Mouse (Mus musculus) G1E (cell line): ENCODE data around the gene Rps27l. TPM values are rescaled to one million over a fixed set of nuclear protein-coding genes. Genes with fewer than 3 reads are reported as not detected.

ENCODE experiments used
- ATAC-seq: 2 replicates; pipeline ENCODE4 v1.8.0; 2016; ENCODE audit warnings: mild to moderate bottlenecking; ENCODE audit not compliant: insufficient number of reproducible peaks, poor library complexity, low FRiP score, severe bottlenecking; ENCODE audit errors: extremely low read depth
- DNase-seq: peaks from one replicate; pipeline ENCODE4 v3.0.0; 2012; ENCODE audit warnings: low spot score
- H3K27me3 ChIP-seq: 2 replicates; pipeline ENCODE4 v1.6.1; 2012; ENCODE audit warnings: mild to moderate bottlenecking, low read length, inconsistent platforms; ENCODE audit not compliant: insufficient read depth
- H3K36me3 ChIP-seq: replicated peaks from 2 replicates; pipeline ENCODE3; 2012; ENCODE audit warnings: mild to moderate bottlenecking, inconsistent platforms
- H3K4me1 ChIP-seq: 2 replicates; pipeline ENCODE4 v1.6.1; 2012; ENCODE audit warnings: low read depth, low read length, inconsistent platforms, mixed read lengths; ENCODE audit not compliant: insufficient read depth
- H3K4me3 ChIP-seq: 2 replicates; pipeline ENCODE4 v1.5.1; 2012; ENCODE audit warnings: low read depth, mild to moderate bottlenecking, inconsistent platforms, low read length, moderate library complexity, mixed read lengths
- H3K9me3 ChIP-seq: replicated peaks from 2 replicates; pipeline ENCODE4 v1.6.1; 2012; ENCODE audit warnings: inconsistent platforms
- CTCF ChIP-seq: IDR thresholded peaks from 2 replicates; pipeline ENCODE4 v1.5.1; 2012; ENCODE audit warnings: low read depth, low read length, inconsistent platforms, mixed read lengths
- GATA1 ChIP-seq: IDR thresholded peaks from 2 replicates; pipeline ENCODE4 v1.6.1; 2012; ENCODE audit warnings: borderline replicate concordance, low read length, inconsistent platforms, mixed read lengths
- GATA2 ChIP-seq: IDR thresholded peaks from 2 replicates; pipeline ENCODE4 v1.6.1; 2012; ENCODE audit warnings: low read depth, low read length, inconsistent platforms, borderline replicate concordance
- POLR2AphosphoS5 ChIP-seq: IDR thresholded peaks from 2 replicates; pipeline ENCODE4 v1.6.1; 2012; ENCODE audit warnings: low read depth, low read length, inconsistent platforms; ENCODE audit not compliant: insufficient replicate concordance
- TAL1 ChIP-seq: conservative IDR thresholded peaks from 2 replicates; pipeline ENCODE4 v1.6.1; 2012; ENCODE audit warnings: low read depth, low read length, inconsistent platforms, mixed read lengths
- polyA plus RNA-seq: library from polyadenylated mRNA; stranded (reverse); fragments of >175 nt; gene quantifications from 2 replicates; pipeline ENCODE4 v1.2.3, GENCODE M21; 2012
- total RNA-seq, 2 experiments: library from RNA; stranded (forward) in 1 of 2; stranded (reverse) in 1 of 2; fragments of 200-1000 nt in 1 of 2; fragments of >200 nt in 1 of 2; fragmentation: Nextera tagmentation in 1 of 2; gene quantifications; 2 replicates each; pipeline ENCODE4 v1.2.3; 2014 to 2017

The Rps27l gene
- total and polyA plus RNA-seq, 3 experiments, result 208 to 363 (median 212) TPM

GRCm38 (mm10) chr9:66914540-66914939 is 31.3 kb upstream of the Rps27l start:
- Histone ChIP-seq H3K9me3 (no peaks in the 10 kb centered on the region), H3K4me1 (peaks cover 85% of the 10 kb centered on the region), H3K27me3 (no peaks in the 10 kb centered on the region), H3K4me3 (no peak overlapping the region; the same call in 1 of the 2 replicates), H3K36me3 (peaks cover 47% of the 10 kb centered on the region)
- DNase-seq (no peak), ATAC-seq (no peak)
- no peak for TF ChIP-seq CTCF
- no peak for TF ChIP-seq GATA1
- no peak for TF ChIP-seq POLR2AphosphoS5
- no peak for TF ChIP-seq TAL1
- TF ChIP-seq GATA2, result no peak

- no peak for ATAC-seq
- Histone ChIP-seq H3K4me3 (peak overlapping the region; percentile 47; the same call in 1 of the 2 replicates), H3K9me3 (no peaks in the 10 kb centered on the region), H3K36me3 (peaks cover 40% of the 10 kb centered on the region), H3K4me1 (peaks cover 84% of the 10 kb centered on the region), H3K27me3 (no peaks in the 10 kb centered on the region)
- peak; percentile 19 for DNase-seq
- TF ChIP-seq GATA1, result no peak
- TF ChIP-seq TAL1, result no peak
- TF ChIP-seq GATA2, result no peak
- TF ChIP-seq CTCF, result no peak
- no peak for TF ChIP-seq POLR2AphosphoS5
These were observed 30.5 kb upstream of the Rps27l start for GRCm38 (mm10) chr9:66915401-66915800.

GRCm38 (mm10) chr9:66915869-66916785 is 29.8 kb upstream of the Rps27l start:
- H3K4me3 ChIP-seq, result peak overlapping the region; percentile 36; the same call in 1 of the 2 replicates
- peaks cover 34% of the 10 kb centered on the region for H3K36me3 ChIP-seq
- ATAC-seq (0 out of 2 replicates have a peak, but pooled peaks have one; percentile 22), DNase-seq (peak; percentile 15)
- TF ChIP-seq POLR2AphosphoS5 (no peak), GATA1 (no peak), TAL1 (no peak; the same call in 1 of the 2 replicates), GATA2 (no peak), CTCF (no peak)
- H3K9me3 ChIP-seq, result no peaks in the 10 kb centered on the region
- no peaks in the 10 kb centered on the region for H3K27me3 ChIP-seq
- H3K4me1 ChIP-seq, result peaks cover 83% of the 10 kb centered on the region

- no peak for ATAC-seq
- DNase-seq, result no peak
- TF ChIP-seq POLR2AphosphoS5, result no peak
- no peak for TF ChIP-seq GATA1
- TF ChIP-seq GATA2, result no peak
- TF ChIP-seq TAL1, result no peak
- no peak for TF ChIP-seq CTCF
- no peaks in the 10 kb centered on the region; the same call in 1 of the 2 replicates for H3K9me3 ChIP-seq
- peak overlapping the region; percentile 57; the same call in 1 of the 2 replicates for H3K4me3 ChIP-seq
- no peaks in the 10 kb centered on the region for H3K27me3 ChIP-seq
- H3K36me3 ChIP-seq, result peaks cover 25% of the 10 kb centered on the region
- peaks cover 74% of the 10 kb centered on the region for H3K4me1 ChIP-seq
These were observed 28.5 kb upstream of the Rps27l start for GRCm38 (mm10) chr9:66917216-66917891.

GRCm38 (mm10) chr9:66917892-66918255 is 28.0 kb upstream of the Rps27l start:
- TF ChIP-seq TAL1, result no peak
- no peak for TF ChIP-seq POLR2AphosphoS5
- TF ChIP-seq GATA2, result no peak
- no peak for TF ChIP-seq CTCF
- TF ChIP-seq GATA1, result no peak

More at GRCm38 (mm10) chr9:66917892-66918255, 28.0 kb upstream of the Rps27l start:
- H3K36me3 ChIP-seq, result peaks cover 20% of the 10 kb centered on the region
- H3K4me1 ChIP-seq, result peaks cover 68% of the 10 kb centered on the region
- H3K9me3 ChIP-seq, result no peaks in the 10 kb centered on the region; the same call in 1 of the 2 replicates
- no peaks in the 10 kb centered on the region for H3K27me3 ChIP-seq
- ATAC-seq (no peak), DNase-seq (no peak)
- H3K4me3 ChIP-seq, result peak overlapping the region; percentile 90; the same call in 1 of the 2 replicates
